Mouse (Mus musculus): ENCODE measurements around the gene Ppp2ca.
A peak's percentile ranks its signal among the peaks of the same experiment; 100 is the strongest.

Ppp2ca gene

DNA sequence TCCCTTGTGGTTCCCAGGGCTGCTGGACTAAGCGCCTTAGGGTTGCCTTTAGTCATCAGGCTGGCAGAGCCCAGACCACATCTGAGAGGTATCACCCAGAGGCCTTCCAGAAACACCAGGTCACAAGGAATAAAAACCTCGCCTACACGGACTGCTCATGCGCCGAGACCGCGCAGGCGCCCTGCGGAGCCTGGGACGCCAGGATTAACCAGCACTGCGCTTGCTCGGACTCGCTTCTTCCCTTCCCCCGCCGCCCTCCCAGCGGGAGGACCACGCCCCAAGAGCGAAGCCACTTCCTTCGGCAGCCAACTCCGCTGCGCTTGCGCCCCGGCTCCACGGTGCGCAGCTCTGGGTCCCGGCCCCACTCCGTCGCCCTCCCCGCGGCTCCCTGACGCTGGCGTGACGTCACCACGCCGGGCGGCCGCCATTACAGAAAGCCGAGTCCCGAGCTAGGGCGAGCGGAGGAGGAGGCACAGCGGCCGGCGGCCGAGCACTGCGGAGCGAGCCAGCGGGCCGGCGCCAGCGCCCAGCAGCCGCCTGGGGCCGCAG is at the start of gene Ppp2ca:
Gene Ppp2ca, plus strand, starts transcription at position 284 of the 549 bp plus-strand sequence.
- DNase-seq = peak; percentile 98 to 99

GRCm38 (mm10) chr11:52053371-52053770 is 45.1 kb upstream of the Ppp2ca start:
- DNase-seq = no peak

DNA sequence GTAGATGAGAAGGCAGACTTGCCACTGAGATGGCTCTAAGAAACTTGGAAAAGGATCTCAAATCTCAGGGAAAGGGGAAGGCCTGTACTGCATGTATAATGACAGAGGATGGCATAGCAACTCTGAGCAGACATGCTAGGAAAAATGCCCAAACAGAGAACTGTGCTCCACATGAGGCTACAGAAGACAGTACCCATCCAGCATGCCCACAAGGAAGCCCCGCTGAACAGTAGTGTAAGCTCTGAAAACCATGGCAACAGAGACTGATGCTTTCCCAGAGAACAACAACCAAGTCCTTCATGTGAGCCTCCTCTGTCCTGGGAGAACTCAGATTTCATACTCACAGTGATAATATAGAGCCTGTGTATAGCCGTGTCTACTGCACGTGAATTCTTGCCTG is 43.8 kb upstream of the Ppp2ca start:
- no peak for DNase-seq

GRCm38 (mm10) chr11:52056198-52056597 is 42.3 kb upstream of the Ppp2ca start:
- no peak for DNase-seq

DNA sequence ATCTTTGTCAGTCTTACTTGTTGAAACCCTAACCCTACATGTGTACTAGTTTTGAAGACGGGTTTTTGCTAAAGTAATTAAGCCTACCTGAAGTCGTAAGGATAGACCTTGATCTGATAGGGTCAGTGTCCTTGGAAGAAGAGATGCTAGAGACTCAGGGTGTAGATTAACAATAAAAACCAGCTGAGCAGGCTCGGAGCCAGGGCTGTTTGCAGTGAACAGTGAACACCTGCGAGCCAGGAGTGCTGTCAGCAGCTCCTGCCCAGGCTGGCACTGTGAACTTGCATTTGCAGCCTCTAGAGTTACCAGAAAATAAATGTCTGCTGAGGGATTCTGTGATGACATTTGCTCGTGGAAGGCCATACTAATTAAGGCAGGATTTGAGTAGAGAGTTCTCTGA is 39.5 kb upstream of the Ppp2ca start:
- DNase-seq = no peak

DNA sequence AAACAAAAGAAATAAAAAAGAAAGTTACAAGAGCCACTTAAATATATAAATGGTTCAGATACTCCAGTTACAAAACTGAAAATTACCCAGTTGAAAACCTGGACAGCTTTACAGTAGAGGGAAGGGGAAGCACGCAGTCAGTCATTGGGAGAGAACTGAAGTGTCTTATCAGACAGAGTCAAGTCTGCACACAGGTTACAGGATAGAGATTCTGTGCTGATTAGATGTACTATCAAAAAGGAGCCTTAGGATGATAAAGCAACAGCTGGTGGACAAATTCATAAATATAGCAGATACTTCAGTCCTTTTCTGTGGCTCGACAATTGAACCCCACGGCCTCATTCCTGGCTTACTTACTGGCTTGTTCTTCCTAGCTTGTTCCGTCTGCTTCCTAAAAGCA is 38.2 kb upstream of the Ppp2ca start:
- DNase-seq = no peak

- no peak for DNase-seq
These were observed 36.1 kb upstream of the Ppp2ca start for GRCm38 (mm10) chr11:52062406-52062805.

GRCm38 (mm10) chr11:52064398-52064797 is 34.1 kb upstream of the Ppp2ca start:
- DNase-seq = no peak

DNA sequence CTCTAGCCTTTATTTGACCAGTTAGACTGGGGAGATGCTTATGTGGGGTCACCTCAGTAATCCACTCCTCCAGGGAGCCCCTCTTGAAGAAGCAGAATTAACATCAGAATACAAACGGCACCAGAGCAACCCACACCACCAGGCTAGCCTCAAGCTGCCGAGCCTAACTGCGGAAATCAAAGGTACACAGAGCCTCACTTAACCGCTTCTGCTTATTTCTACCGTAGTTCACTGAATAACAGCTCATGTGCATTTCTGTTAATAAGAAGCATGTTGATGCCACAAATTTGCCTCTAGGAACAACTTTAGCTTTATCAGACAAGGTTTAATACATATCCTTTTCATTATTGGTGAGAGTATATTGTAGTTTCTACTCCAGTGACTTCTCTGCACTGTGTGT is 32.6 kb upstream of the Ppp2ca start:
- no peak for DNase-seq

GRCm38 (mm10) chr11:52071768-52072167 is 26.7 kb upstream of the Ppp2ca start:
- no peak for DNase-seq

DNA sequence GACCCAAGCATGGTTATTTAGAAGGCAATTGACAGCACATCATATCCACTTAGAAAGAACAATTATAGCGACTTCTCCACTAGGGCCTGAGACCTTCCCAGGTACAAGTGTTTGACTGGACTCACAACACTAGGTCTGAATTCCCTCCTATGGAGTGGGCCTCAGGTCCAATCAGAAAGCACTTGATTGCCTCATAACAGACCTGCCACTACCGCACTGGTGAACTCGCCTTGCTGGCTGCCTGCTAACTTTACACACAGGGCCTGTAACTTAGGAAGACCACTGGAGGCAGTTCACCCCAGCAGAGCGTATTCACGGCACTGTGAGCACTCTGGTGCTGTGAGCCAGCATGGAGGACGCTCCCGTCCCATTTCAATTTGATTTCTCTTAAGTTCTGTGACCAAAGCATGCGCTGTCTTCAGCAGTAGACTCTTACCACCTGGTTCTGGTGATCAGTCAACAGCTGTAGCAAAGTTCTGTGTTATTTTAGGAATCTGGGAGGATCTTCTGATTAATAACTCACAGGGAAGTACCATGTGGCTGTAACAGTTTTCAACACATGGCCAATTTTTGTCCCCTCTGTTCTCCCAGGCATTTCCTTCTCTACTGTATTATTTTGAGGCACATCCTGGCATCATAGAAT is 24.8 kb upstream of the Ppp2ca start:
- DNase-seq = no peak

GRCm38 (mm10) chr11:52074626-52075470 is 23.6 kb upstream of the Ppp2ca start:
- DNase-seq = no peak

GRCm38 (mm10) chr11:52075794-52076633 is 22.5 kb upstream of the Ppp2ca start:
- DNase-seq = no peak

DNA sequence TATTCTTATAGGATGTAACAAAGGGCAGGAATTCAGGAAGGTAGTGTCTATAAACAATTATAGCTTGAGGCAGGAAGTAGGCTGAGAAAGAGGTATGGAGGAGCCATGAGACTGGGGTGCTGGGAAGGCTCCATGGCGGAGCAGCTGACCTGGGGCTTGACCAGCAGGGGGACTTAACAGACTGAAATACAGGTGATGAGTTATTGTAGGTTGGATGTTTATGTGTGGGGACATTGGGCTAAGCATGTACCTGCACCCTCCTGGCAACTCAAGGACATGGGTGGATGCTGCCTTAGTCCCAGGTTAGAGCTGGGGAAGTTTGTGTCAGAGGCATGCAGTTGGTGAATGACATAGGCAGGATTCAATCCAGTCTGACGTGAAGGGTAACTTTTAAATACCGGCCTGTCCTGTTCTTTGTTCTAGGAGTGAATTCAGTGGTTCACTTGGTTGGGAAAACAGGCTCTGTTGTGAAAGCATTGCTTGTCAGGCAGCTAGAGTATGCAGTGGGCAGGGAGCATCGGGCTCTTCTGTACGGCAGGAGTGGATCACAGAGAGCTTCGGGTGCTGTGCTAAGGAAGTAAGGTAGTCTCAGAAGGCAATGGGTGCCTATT is 21.6 kb upstream of the Ppp2ca start:
- no peak for DNase-seq

DNA sequence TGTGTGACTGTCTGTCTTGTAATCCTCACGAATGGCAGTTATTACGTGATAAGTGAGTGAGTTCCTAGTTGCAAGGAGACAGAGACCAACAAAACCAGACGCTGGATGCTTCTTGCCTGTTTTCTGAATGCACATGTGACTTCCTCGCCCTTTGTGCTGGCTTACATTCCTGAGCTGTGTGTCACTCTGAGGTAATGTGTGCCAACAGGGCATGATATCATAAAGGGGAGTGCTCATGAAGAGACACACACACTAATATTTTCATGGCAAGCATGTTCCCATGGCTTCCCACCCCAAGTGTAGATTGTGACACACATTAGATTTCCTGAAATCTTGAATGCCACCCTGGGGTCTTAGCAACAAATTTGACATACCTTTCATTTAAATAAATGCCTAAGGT is 20.5 kb upstream of the Ppp2ca start:
- DNase-seq = no peak

DNA sequence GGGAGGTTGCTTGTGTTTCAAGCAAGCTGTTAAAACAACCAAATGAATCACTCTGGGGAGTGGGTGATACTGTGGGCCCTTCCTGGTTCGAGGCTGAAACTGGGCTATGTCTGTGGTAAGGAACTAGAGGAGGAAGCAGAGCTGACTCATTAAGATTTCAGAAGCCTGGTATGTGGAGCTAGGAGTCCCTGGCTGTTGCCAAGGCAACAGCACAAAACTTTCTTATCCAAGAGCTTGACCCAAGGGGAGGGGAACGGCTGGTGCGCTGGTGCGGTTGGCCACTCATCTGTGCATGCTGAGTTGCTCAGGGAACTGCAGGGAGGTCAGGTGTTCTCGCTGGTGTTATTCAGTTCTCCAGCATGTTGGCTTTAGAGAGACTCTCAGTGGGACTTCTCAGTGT is 18.5 kb upstream of the Ppp2ca start:
- no peak for DNase-seq

GRCm38 (mm10) chr11:52080656-52081055 is 17.8 kb upstream of the Ppp2ca start:
- DNase-seq = no peak

- DNase-seq = no peak
These were observed 12.7 kb upstream of the Ppp2ca start for GRCm38 (mm10) chr11:52085857-52086203.

- peak in 1 of 2 experiments; percentile 8 for DNase-seq
These were observed 12.1 kb upstream of the Ppp2ca start for GRCm38 (mm10) chr11:52086204-52086864.

DNA sequence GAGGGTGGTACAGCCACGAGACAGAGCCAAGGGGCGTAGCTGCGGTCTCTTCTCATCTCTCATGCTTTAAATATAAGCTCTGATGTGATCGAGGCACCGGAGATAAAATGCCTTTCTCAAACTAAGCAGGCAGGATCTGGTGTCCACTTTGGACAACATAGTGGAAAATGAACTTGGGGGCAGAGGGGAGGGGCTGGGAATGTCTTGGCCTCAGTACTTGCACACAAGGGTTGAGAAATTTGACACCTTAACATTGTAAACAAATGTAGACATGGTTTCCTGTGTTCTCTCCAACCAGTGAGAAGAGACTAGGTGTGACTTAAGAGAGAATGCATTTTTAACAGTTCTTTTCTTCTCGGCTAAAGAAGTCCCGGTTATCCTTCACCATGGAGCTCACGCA is 9.2 kb upstream of the Ppp2ca start:
- no peak for DNase-seq

DNA sequence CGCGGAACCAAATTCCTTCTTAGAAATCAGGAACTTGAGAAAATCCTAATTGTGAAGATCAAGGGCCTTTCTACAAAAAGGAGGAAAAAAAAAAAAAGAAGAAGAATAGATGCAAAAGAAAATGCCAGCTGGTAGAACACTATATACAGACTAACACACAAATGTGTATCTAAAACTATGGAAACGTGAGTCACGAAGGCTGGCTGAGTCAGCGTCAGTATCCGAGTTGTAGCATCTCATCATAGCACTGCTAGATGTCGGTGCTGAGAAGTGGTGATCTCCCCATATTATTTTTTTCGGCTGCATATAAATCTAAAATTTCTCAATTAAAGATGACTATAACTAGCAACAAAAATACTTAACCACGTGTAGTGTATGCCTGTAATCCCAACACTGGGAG is 7.2 kb upstream of the Ppp2ca start:
- no peak for DNase-seq

- no peak for DNase-seq
These were observed 3.9 kb upstream of the Ppp2ca start for GRCm38 (mm10) chr11:52094568-52094967.
